Mouse (Mus musculus) liver, postnatal 0 days (tissue): ENCODE measurements around the gene Fgf18.

ENCODE experiments used
- CTCF ChIP-seq: sonication (generic); IDR thresholded peaks from 2 replicates; pipeline ENCODE4 v1.5.1; 2016; ENCODE audit warnings: antibody characterized with exemption, low read depth
- EP300 ChIP-seq: IDR thresholded peaks from 2 replicates; pipeline ENCODE4 v1.6.1; 2016; ENCODE audit warnings: antibody characterized with exemption, low read depth, mild to moderate bottlenecking

GRCm38 (mm10) chr11:33075293-33075692 lies 71.9 kb downstream of the Fgf18 start:
- TF ChIP-seq CTCF (no peak), EP300 (no peak)
